Comparison of ENCODE assay signal across 24 mouse cellular contexts in the genomic region with DNA sequence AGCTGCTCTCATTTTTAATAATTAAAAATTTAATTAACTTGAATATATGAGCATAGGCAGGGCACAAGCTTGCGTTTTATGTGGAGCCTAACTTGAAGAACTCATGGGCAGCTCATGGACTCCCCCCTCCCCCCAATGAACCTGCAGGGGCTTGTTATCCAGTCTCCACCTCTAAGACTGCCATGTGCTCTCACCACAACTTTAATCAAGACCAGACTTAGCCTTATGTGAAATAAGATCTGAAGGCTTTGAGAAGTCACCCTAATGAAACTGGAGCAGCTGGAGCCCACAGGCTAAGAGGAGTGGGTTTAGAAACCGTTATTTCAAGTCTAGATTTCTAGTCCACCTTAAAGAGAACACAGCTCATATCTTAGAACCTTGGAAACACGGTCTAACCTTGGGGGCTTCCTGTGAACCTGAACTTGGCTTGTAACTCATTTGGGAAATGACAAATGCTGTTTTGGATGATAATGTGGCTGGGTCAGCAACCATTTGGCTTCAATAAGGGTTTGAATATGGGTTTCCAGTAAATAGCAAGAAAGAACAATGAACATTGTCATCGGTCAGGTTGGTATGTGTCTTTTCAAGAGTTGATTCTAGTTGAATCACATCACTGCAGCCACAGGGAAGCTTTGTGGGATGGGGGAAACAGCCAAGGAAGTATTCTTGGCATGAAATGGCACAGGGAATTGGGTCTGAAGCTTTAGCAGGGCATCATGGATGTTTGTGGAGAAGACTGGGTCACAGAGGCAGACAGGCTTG. TPM values are rescaled to one million over a fixed set of nuclear protein-coding genes. Genes with fewer than 3 reads are reported as not detected.
DNase-seq lines count a peak whose midpoint lies in the region; ATAC-seq and TF ChIP-seq lines count a peak whose summit lies in the region.
"Had no signal": no experiment of that assay in that cellular context is flagged by ENCODE, and none has a peak within 500 bp of the region (broad histone marks: within the 10 kb centered on the region; RNA-seq: fewer than 3 reads in every experiment).

No protein-coding gene starts in this region.

- no peak for TF ChIP-seq POLR2A in heart, adult 2 months (IDR thresholded peaks at IDR 0.05; ENCODE audit: insufficient read depth, low read depth, low read length)
- no peak for TF ChIP-seq POLR2A in limb, embryonic 14.5 days (IDR thresholded peaks at IDR 0.05; ENCODE audit: borderline replicate concordance, extremely low read depth, insufficient read depth, insufficient read length)

- H3K9ac ChIP-seq in heart, adult 2 months (ENCODE audit: low read depth, low read length) = no peak overlapping the region
- H3K9ac ChIP-seq in embryonic facial prominence, embryonic 12.5 days = no peak overlapping the region
- no peak overlapping the region for H3K9ac ChIP-seq in limb, embryonic 14.5 days (ENCODE audit: low read depth, low read length, severe bottlenecking)
- H3K9ac ChIP-seq in hindbrain, embryonic 14.5 days = no peak overlapping the region
- H3K9ac ChIP-seq in kidney, embryonic 16.5 days (replicated peaks; ENCODE audit: low read length) = no peak overlapping the region
- H3K9ac ChIP-seq: heart, embryonic 13.5 days; hindbrain, embryonic 12.5 days; midbrain, embryonic 12.5 days had no signal

- H3K27ac ChIP-seq in heart, adult 2 months = no peak overlapping the region
- peak overlapping the region; percentile 61 for H3K27ac ChIP-seq in embryonic facial prominence, embryonic 12.5 days
- H3K27ac ChIP-seq in limb, embryonic 14.5 days (replicated peaks; ENCODE audit: low read depth, low read length) = peak overlapping the region; percentile 45
- H3K27ac ChIP-seq in hindbrain, embryonic 14.5 days = no peak overlapping the region
- H3K27ac ChIP-seq in kidney, embryonic 16.5 days (ENCODE audit: low read length) = no peak overlapping the region
- H3K27ac ChIP-seq: heart, embryonic 13.5 days; hindbrain, embryonic 12.5 days; midbrain, embryonic 12.5 days had no signal

- no peaks in the 10 kb centered on the region for H3K36me3 ChIP-seq in heart, adult 2 months (ENCODE audit: control insufficient read depth, insufficient read depth, low read length)
- no peaks in the 10 kb centered on the region for H3K36me3 ChIP-seq in embryonic facial prominence, embryonic 12.5 days
- H3K36me3 ChIP-seq in limb, embryonic 14.5 days (ENCODE audit: control insufficient read depth, insufficient read depth, low read length) = no peaks in the 10 kb centered on the region
- no peaks in the 10 kb centered on the region for H3K36me3 ChIP-seq in hindbrain, embryonic 14.5 days (replicated peaks; ENCODE audit: control insufficient read depth, insufficient read depth)
- H3K36me3 ChIP-seq in kidney, embryonic 16.5 days (ENCODE audit: insufficient read depth, low read length) = no peaks in the 10 kb centered on the region
- H3K36me3 ChIP-seq: heart, embryonic 13.5 days; hindbrain, embryonic 12.5 days; midbrain, embryonic 12.5 days had no signal

- no peaks in the 10 kb centered on the region for H3K27me3 ChIP-seq in heart, adult 2 months (ENCODE audit: control insufficient read depth, insufficient read depth, low read length)
- no peaks in the 10 kb centered on the region for H3K27me3 ChIP-seq in embryonic facial prominence, embryonic 12.5 days
- no peaks in the 10 kb centered on the region for H3K27me3 ChIP-seq in limb, embryonic 14.5 days (ENCODE audit: control insufficient read depth, insufficient read depth, low read length)
- H3K27me3 ChIP-seq in hindbrain, embryonic 14.5 days (ENCODE audit: control insufficient read depth, insufficient read depth, low read length) = no peaks in the 10 kb centered on the region
- H3K27me3 ChIP-seq in kidney, embryonic 16.5 days (ENCODE audit: insufficient read depth, low read length) = no peaks in the 10 kb centered on the region
- H3K27me3 ChIP-seq: heart, embryonic 13.5 days; hindbrain, embryonic 12.5 days; midbrain, embryonic 12.5 days had no signal

- 66% methylated on average over 4 of the region's 4 CpGs for WGBS in heart, adult 2 months
- 40% methylated on average over 4 of the region's 4 CpGs for WGBS in embryonic facial prominence, embryonic 12.5 days
- WGBS in limb, embryonic 14.5 days = 18% methylated on average over 4 of the region's 4 CpGs
- WGBS in hindbrain, embryonic 14.5 days = 78% methylated on average over 4 of the region's 4 CpGs
- WGBS in kidney, embryonic 16.5 days = 80% methylated on average over 4 of the region's 4 CpGs

- no peak overlapping the region for H3K4me3 ChIP-seq in heart, adult 2 months
- no peak overlapping the region for H3K4me3 ChIP-seq in embryonic facial prominence, embryonic 12.5 days
- H3K4me3 ChIP-seq in limb, embryonic 14.5 days (replicated peaks; ENCODE audit: low read length) = no peak overlapping the region
- no peak overlapping the region for H3K4me3 ChIP-seq in hindbrain, embryonic 14.5 days (replicated peaks; ENCODE audit: low read length)
- H3K4me3 ChIP-seq in kidney, embryonic 16.5 days (ENCODE audit: low read length) = no peak overlapping the region
- H3K4me3 ChIP-seq: erythroblast, embryonic 14.5 days; heart, embryonic 13.5 days; hindbrain, embryonic 12.5 days; midbrain, embryonic 12.5 days had no signal

- intact Hi-C loops in heart, adult 2 months (cut with DNase I) = loop anchor here (10.0 kb wide), 1 partner anchor 130 kb away; no protein-coding TSS in a partner anchor

- TF ChIP-seq CTCF in heart, adult 2 months (IDR thresholded peaks at IDR 0.05) = no peak

- H3K79me2 ChIP-seq in heart, adult 2 months (replicated peaks; ENCODE audit: control insufficient read depth, insufficient read depth, low read length) = no peaks in the 10 kb centered on the region

- peaks cover 1% of the 10 kb centered on the region; the same call in 1 of the 2 replicates for H3K4me1 ChIP-seq in heart, adult 2 months (ENCODE audit: control insufficient read depth, insufficient read depth, low read length)
- peaks cover 13% of the 10 kb centered on the region; the same call in 1 of the 2 replicates for H3K4me1 ChIP-seq in embryonic facial prominence, embryonic 12.5 days
- H3K4me1 ChIP-seq in limb, embryonic 14.5 days (ENCODE audit: control insufficient read depth, insufficient read depth, low read length) = peaks cover 29% of the 10 kb centered on the region
- no peaks in the 10 kb centered on the region for H3K4me1 ChIP-seq in hindbrain, embryonic 14.5 days (replicated peaks; ENCODE audit: control insufficient read depth, insufficient read depth, low read length)
- H3K4me1 ChIP-seq in kidney, embryonic 16.5 days (ENCODE audit: insufficient read depth, low read length) = 0 out of 2 replicates have a peak, but pooled peaks cover 3% of the 10 kb centered on the region
- H3K4me1 ChIP-seq: hindbrain, embryonic 12.5 days; midbrain, embryonic 12.5 days had no signal

- DNase-seq in heart, adult 11 months = peak; percentile 25
- no peak for DNase-seq in heart, adult 2 months
- peak; percentile 78 for DNase-seq in forelimb bud, embryonic 11.5 days (ENCODE audit: low read depth, low spot score)
- peak; percentile 82 for DNase-seq in limb, embryonic 14.5 days (ENCODE audit: low spot score)
- no peak for DNase-seq in urinary bladder, postnatal 36 days (ENCODE audit: low spot score in 2 of 2)
- DNase-seq in hindbrain, embryonic 14.5 days (ENCODE audit: low spot score) = no peak
- DNase-seq: adrenal gland, postnatal 14 days; cerebellum, adult 9-10 months; kidney, adult 2 months; kidney, postnatal 10 days; liver had no signal

- no peak overlapping the region for H3K4me2 ChIP-seq in embryonic facial prominence, embryonic 12.5 days (replicated peaks)
- H3K4me2 ChIP-seq in limb, embryonic 14.5 days (replicated peaks; ENCODE audit: low read depth, low read length, severe bottlenecking) = no peak overlapping the region
- no peak overlapping the region for H3K4me2 ChIP-seq in hindbrain, embryonic 14.5 days (replicated peaks)
- no peak overlapping the region for H3K4me2 ChIP-seq in kidney, embryonic 16.5 days (replicated peaks; ENCODE audit: low read depth, low read length)
- H3K4me2 ChIP-seq: heart, embryonic 13.5 days; hindbrain, embryonic 12.5 days; midbrain, embryonic 12.5 days had no signal

- peak; percentile 74; the same call in 1 of the 2 replicates for ATAC-seq in embryonic facial prominence, embryonic 12.5 days (ENCODE audit: insufficient number of reproducible peaks, insufficient read depth, low FRiP score, low TSS enrichment)
- ATAC-seq in limb, embryonic 14.5 days (ENCODE audit: low FRiP score, low read depth) = peak; percentile 89
- no peak for ATAC-seq in hindbrain, embryonic 14.5 days (ENCODE audit: low FRiP score)
- no peak for ATAC-seq in kidney, embryonic 16.5 days (ENCODE audit: low FRiP score, low TSS enrichment)
- ATAC-seq: forebrain, embryonic 14.5 days; inflammation-experienced regulatory T-cells, adult 6 months; lung, postnatal 0 days had no signal

- no peak for TF ChIP-seq EP300 in heart, adult 2 months (IDR thresholded peaks at IDR 0.05; ENCODE audit: insufficient read depth, low read depth, low read length)

- no peaks in the 10 kb centered on the region for H3K9me3 ChIP-seq in embryonic facial prominence, embryonic 12.5 days
- no peaks in the 10 kb centered on the region for H3K9me3 ChIP-seq in limb, embryonic 14.5 days (ENCODE audit: control insufficient read depth, low read length)
- no peaks in the 10 kb centered on the region for H3K9me3 ChIP-seq in hindbrain, embryonic 14.5 days (ENCODE audit: control insufficient read depth, low read length)
- no peaks in the 10 kb centered on the region for H3K9me3 ChIP-seq in kidney, embryonic 16.5 days (ENCODE audit: low read length)
- H3K9me3 ChIP-seq: heart, embryonic 13.5 days; hindbrain, embryonic 12.5 days; midbrain, embryonic 12.5 days had no signal

RNA-seq across cellular contexts. Expression of a gene that starts 43.3 kb away (rescaled TPM):
- total RNA-seq in heart, adult 2 months (2021) = under 1 TPM; 0.21 to 0.30 TPM
- 0.91 and 1.3 TPM in 2 replicates for polyA plus RNA-seq in heart, adult 2 months (2012; rRNA removed)
- polyA plus RNA-seq in embryonic facial prominence, embryonic 12.5 days (2016; fragmentation: Nextera tagmentation; extraction: Ambion mirVana) = 0.29 TPM in 2 replicates
- 2.0 and 2.5 TPM in 2 replicates for polyA plus RNA-seq in limb, embryonic 14.5 days (2012; rRNA removed)
- polyA plus RNA-seq in limb, embryonic 14.5 days (2014; fragmentation: Nextera tagmentation; extraction: Ambion mirVana) = 1.4 and 1.8 TPM in 2 replicates
- 0.85 and 1.4 TPM in 2 replicates for polyA plus RNA-seq in hindbrain, embryonic 14.5 days (2014; fragmentation: Nextera tagmentation; extraction: Ambion mirVana)
- polyA plus RNA-seq in kidney, embryonic 16.5 days (2015; fragmentation: Nextera tagmentation; extraction: Ambion mirVana) = 0.20 and 0.31 TPM in 2 replicates
- total RNA-seq: adrenal gland, postnatal 14 days; gastrocnemius, adult 8-10 months; granulocyte monocyte progenitor cell, adult 5-6 weeks had no signal
- polyA plus RNA-seq: erythroblast, embryonic 14.5 days; inflammation-experienced regulatory T-cells, adult 6 months; liver, embryonic 16.5 days; small intestine, adult 2 months had no signal

RNA-seq across cellular contexts. Expression of a gene that starts 46.8 kb away (rescaled TPM):
- total RNA-seq in heart, adult 2 months (2021) = 100 to 1,000 TPM; 101 to 113 TPM
- 43.2 and 84.3 TPM in 2 replicates for polyA plus RNA-seq in heart, adult 2 months (2012; rRNA removed)
- 27.6 and 31.1 TPM in 2 replicates for polyA plus RNA-seq in embryonic facial prominence, embryonic 12.5 days (2016; fragmentation: Nextera tagmentation; extraction: Ambion mirVana)
- 33.4 and 38.6 TPM in 2 replicates for polyA plus RNA-seq in limb, embryonic 14.5 days (2012; rRNA removed)
- 48.0 and 49.7 TPM in 2 replicates for polyA plus RNA-seq in limb, embryonic 14.5 days (2014; fragmentation: Nextera tagmentation; extraction: Ambion mirVana)
- polyA plus RNA-seq in hindbrain, embryonic 14.5 days (2014; fragmentation: Nextera tagmentation; extraction: Ambion mirVana) = 42.1 and 50.3 TPM in 2 replicates
- polyA plus RNA-seq in kidney, embryonic 16.5 days (2015; fragmentation: Nextera tagmentation; extraction: Ambion mirVana) = 24.9 and 25.5 TPM in 2 replicates
- polyA plus RNA-seq: erythroblast, embryonic 14.5 days had no signal

Comparison
In these comparisons a context has a peak if more than half of its experiments do, and no peak if none do; other contexts are left out.
1. DNase-seq: peak in heart, adult 11 months (single experiment), forelimb bud, embryonic 11.5 days (single experiment) and limb, embryonic 14.5 days (single experiment); none in heart, adult 2 months (0 of 2), urinary bladder, postnatal 36 days (0 of 2) and hindbrain, embryonic 14.5 days (single experiment).
2. H3K27ac ChIP-seq: peak in embryonic facial prominence, embryonic 12.5 days (single experiment) and limb, embryonic 14.5 days (single experiment); none in heart, adult 2 months (single experiment), hindbrain, embryonic 14.5 days (single experiment) and kidney, embryonic 16.5 days (single experiment).
3. ATAC-seq: peak in embryonic facial prominence, embryonic 12.5 days (single experiment) and limb, embryonic 14.5 days (single experiment); none in hindbrain, embryonic 14.5 days (single experiment) and kidney, embryonic 16.5 days (single experiment).